Mouse (Mus musculus) thymus, postnatal 4 days (tissue): ENCODE data around the gene Man2a1.

ENCODE experiments used
- DNase-seq: peaks from one replicate; pipeline ENCODE4 v3.0.0; 2021

Gene Man2a1

DNA sequence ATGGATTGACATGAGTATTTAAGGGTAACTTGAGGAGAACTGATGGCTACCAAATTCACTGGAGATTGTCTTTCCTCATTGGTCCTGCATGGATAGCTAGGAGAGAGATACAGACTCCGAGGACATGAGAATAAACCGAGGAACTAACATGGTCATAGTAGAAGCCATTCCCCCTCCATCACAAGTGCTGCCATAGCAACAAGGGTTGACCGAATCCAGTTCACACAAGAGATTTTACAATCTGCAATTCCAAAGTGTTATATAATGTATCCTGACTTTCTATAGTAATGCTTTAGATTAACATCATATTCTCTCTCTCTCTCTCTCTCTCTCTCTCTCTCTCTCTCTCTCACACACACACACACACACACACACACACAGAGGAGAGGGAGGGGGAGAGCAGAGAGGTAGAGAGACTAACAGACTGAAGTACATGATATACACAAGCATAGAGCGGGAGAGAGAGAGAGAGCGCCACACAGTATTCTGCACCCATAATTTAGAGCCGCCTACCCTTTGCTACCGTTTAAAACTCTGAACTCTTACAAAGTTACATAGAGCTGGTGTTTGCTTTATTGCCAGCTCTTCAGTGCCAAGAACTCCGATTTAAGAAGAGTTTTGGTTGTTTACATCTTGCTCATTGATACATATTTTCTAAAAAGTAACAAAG is 37.5 kb downstream of the Man2a1 start:
- no peak for DNase-seq

DNA sequence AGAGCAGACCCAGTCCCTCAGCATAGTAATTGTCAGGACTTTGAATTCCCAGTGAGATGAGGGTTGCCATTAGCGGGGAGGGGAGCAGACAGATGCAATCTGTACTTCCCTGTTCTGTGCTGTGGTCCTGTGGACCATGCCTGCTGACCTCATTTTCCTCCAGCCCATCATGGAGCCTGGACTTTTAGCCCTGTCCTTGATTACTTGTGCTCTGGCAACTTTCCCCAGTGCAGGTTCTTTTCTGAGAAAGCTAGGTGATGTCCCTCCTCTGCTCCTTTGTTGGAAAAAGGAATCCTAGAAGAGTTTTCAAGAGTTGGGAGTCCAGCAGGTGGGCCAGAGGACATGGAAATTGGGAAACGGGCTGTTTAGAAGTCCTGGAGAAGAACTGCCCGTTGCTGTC is 40.8 kb downstream of the Man2a1 start:
- DNase-seq: no peak

DNA sequence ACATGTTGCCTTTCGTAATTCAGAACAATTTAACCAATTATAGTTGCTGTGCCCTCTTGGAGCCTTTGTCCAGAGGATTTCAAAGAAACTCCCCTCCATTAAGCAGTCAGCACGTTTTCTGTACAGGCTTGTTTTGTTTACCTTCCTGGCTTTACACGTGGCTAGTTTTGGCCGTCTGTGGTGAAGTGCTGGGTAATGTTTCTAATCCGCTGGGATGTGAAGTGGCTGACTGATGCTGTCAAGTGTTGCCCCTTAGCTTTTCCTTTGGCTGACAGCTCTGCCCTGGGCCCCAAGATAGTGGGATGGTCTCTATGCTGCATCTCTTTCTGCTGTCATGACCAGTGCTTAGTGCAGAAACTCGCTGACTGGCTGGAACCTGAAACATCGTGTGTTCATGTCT is 43.1 kb downstream of the Man2a1 start:
- no peak for DNase-seq

DNA sequence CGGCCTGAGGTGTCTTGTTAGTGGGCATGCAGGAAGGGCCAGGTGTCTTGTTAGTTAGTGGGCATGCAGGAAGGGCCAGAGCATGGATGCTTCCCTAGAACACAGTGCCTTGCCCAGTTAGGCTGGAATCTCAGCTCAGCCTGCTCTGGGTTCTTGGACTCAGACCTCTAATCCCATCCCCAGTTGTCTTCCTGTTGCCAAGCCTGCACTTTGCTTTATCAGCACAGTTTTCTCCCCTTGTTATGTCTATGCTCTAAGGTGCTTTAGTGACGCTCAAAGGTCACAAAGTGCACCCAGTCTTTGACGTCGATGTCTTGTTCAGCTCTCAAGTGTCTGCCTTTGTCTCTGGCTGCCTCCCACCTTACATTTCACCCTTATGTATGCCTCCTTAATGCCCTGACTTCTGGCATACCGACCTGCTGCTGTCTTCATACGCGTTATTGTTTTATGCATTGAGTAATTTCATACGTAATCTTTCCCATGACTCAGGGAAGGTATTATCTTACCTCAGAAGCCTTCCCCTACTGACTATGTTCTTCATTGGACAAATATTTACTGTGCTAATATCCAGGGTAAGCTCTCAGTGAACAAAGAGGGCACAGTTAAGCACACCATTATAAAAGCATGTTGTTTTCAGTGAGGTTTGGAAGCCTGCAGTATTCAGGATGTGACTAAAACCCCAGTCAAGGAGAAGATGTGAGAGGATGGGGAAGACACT is 44.5 kb downstream of the Man2a1 start:
- DNase-seq: no peak

DNA sequence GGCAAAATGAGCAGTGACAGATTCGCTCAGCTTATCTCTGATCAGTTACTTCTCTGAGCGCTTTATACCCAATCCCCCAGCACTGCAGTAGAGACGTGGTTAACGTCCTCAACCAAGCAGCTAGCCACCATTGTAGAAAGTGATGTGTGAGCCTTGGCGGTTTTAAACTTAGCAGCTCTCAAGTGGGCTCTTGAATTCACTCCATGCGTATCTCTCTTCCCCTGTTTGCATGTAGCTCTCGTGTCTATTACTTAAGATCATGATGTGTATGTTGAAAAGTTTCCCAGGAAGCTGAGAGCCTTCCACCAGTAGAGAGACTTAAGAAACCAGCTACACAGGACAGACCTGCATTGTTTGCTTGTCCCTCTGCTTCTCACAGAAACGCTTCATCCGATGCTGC is 46.9 kb downstream of the Man2a1 start:
- DNase-seq: no peak

DNA sequence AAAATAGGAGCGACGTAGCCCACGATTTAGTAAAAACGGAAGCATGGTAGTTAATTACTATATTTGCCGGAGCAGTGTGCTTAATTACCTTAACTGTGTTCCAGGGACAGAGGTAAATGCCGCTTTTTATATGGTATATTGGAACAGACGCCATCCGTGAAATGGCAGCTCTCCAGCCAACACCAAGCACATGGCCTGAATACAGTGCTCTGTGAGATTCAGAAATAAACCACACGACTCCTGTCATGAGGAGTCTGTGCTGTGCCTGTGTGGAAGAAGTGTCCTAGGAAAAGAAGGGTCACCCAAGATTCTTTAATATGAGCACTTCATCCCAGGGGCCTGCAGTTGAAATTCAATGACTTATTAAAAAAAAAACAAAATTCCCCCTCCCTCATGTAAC is 50.2 kb downstream of the Man2a1 start:
- DNase-seq: no peak

DNA sequence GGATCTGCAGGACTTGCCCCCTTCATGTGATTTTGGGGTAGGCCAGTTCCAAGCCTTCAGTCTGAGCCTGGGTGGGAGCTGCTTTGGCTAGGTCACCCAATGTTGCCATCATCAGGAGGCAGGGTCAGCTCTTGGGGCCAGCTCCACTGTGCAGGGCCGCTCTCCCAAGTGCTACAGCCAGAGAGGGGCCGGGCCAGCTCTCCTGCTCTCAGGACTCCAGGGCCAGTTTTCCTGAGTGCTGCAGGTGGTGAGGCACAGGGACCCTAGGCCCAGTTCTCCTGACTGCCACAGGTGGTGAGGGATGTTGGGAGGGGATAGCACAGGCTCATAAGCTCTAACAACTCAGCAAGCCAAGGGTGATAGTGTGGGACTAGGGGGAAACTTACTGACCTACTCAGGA is 53.1 kb downstream of the Man2a1 start:
- DNase-seq: no peak

DNA sequence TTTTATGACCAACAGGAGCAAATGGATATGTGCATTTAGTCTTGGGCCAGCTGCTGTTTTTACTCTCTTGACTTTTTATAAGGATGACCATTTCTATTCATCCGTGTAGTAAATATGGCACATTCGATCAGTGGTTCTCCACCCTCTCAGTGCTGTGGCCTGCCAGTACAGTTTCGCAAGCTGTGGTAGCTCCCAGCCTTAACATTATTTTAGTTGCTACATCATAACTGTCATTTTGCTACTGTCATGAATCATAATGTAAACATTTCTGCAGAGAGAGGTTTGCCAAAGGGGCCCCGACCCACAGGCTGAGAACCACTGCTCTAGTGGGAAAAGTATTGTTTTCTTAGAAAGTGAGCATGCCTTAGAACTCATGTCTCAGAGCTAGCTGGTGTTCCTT is 59.1 kb downstream of the Man2a1 start:
- no peak for DNase-seq

DNA sequence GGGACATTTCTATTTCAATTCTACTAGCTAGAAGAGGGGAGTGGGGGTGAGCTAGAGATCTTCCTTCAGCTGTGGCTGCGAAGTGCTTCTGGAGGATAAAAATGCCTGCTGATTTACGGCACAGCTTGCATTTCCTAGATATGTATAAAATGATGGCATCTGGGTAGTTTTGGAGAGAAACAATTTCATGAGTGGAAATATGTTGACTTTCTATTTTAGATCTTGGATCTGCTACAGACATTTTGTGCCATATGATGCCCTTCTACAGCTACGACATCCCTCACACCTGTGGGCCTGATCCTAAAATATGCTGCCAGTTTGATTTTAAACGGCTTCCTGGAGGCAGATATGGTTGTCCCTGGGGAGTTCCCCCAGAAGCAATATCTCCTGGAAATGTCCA is 66.0 kb downstream of the Man2a1 start:
- DNase-seq: no peak

DNA sequence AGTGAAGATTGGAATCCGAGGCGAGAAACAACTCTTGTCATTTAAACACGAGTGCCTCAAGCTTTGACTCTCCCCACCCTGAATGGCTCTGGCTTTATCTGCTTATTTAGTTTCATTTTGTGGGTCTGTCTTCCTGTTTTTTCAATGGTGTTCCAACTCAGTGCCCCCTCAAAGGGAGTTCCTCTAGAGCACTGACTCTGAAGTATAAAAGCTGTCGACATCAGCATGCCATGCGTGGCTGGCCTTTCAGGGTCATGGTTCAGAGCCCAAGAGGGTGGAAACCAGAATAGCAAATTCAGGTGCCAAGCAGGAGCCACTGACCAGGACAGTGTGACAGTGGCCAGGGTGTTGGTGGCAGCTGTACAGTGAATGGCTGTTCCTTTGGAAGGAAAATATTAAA is 68.0 kb downstream of the Man2a1 start:
- no peak for DNase-seq

DNA sequence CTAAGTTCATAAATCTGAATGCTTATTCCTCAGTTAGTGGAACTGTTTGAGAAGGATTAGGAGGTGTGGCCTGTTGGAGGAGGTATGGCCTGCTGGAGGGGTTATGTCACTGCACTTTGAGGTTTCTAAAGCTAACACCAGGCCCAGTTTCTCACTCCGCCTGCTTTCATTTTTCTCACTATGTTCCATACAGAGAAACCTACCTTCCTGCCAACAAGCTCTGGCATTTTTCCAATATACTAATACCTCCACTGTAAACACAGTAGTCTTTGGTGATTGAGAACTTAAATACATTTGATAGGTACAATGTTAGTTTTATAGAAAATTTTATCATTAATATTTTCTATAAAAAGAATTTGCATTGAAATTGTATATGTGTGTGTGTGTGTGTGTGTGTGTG is 73.9 kb downstream of the Man2a1 start:
- DNase-seq: no peak

DNA sequence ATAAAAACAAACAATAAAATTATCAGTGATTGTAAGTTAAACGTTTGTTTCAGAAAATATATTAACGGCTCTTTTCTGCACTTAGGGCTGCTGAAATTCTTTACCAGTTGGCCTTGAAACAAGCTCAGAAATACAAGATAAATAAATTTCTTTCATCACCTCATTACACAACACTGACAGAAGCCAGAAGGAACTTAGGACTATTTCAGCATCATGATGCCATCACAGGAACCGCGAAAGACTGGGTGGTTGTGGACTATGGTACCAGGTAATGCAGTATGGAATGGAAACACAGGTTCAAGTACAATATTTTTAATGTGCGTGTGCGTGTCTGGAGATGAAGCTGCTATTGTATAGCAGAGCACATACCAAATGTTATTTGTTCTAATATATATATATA is 74.4 kb downstream of the Man2a1 start:
- no peak for DNase-seq

DNA sequence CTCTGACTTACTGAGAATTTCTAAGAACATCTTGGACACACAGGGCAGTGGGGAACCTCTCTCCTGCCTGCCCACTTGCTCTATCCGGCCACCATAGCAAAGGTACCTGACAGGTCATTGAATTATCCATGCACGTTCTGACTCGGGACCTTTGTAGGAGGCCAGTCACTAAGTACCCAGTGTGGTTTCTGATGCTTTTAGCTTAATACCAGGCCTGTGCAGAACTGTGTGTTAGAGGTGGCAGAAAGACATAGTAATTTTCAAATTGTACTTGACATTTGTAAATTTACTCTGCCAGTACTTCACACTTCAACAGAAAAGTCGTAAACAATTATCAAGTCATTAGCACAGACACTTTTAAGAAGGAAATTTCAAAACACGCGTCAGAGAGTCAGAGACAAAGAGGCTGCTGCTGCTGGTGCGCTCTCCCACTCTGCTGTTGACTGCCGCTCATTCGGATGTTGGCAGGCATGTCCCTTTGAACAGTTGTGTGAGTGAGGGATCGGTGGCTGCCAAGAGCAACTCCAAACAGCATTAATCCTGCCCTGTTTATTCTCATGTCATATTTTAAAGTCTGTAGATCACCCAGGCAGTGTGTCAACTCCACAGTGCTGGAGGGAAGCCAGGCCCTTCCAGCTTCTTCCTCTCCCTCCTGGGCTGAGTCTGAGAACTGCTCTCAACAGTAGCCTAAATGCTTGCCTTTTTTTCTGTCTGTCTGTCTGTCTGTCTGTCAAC is 76.4 kb downstream of the Man2a1 start:
- DNase-seq: no peak

DNA sequence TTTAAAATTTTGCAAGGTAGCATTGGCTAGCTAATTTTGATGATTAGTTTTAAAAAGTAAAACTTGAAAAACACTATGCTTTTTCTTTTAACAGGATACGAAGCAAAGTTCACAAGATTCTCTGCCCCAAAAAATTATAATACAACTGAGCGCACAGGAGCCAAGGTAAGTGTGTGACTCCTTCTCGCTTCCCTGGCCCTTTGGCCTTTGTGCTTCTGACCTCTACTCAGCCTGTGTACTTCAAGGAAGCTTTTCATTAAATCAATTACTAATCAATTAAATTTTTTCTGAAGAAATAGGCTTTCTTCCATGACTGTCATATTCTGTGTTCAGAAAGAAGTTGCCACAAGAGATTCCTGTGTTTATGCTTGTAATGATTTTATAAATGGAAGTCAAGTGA is 80.9 kb downstream of the Man2a1 start:
- no peak for DNase-seq

DNA sequence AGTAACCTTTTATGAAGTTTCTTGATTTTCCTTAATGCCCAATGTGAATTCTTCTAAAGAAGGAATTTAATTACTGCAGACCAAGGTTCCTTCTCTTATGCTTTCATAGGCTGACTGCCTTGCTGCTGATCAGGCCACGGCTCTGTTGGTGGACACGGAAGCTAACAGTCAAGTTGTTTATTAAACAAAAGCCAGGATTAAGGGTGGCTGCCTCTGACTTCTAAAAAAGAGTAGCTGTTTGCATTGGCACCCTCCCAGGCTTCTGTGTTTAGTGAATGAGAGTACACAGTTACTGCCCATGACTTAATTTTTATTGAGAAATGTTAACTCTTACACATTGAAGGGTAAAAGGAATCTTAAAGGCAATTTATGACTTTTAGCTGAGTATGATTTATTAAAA is 81.4 kb downstream of the Man2a1 start:
- no peak for DNase-seq

DNA sequence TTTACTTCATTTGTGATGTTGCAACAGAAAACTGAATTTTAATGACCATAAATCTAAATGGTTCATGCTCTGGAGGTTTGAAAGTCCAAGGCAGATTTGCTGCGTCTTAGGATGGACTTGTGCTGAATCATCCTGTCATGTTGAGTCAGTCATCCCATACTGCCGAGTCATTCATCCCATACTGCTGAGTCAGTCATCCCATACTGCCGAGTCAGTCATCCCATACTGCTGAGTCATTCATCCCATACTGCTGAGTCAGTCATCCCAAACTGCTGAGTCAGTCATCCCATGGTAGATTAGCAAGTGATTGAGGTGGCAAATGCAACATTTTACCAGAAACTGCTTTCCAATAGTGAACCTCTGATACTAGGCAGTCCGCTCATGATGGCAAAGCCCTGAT is 83.6 kb downstream of the Man2a1 start:
- DNase-seq: no peak

DNA sequence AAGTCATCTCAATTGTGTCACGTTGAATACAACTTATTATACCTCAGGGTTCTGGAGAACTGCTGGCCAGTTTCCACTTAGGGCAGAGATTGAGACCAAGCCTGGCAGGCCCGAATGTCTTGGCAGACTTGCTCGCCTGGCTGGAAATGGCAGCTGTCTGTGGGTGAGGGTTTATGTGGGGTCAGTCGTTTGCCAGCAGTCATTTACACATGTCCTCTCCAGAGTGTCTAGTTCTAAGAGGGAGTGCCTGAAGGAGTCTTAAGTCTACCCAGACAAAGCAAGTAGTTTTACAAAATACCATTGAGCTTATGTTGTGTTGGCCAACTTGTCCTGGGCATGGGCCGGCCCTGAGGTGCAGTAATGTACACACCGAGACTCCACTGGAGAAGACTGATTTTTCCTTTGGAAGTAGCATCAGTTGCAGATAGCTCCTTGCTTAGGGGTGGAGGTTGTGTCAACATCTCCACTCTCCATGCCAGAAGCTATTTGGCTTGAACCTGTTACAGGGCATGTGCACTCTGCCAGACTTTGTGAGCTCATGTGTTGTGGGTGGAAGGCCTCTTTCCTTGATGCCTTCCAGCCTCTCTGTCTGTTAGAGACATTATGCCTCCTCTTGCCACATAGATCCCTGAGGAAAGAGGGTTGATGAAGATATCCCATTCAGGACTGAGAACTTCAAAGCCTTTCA is 84.8 kb downstream of the Man2a1 start:
- no peak for DNase-seq

DNA sequence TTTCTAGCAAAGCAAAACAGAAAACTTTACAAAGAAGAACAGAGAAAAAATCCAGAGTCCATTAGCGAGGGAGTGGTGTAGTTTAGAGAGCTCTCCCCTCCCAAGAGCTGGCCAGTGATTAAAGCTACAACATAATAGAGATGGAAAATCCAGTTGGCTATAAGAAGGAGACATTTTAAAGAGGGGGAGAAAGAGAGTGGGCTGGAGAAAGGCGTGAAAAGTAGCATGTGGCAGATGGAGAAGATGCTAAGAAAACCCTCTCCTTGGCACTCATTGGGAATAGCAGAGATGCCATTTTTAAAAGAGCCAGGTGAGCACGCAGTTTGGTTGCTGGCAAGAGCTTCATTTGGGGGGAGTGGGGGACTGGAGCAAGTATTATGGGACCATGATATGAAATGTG is 89.1 kb downstream of the Man2a1 start:
- DNase-seq: no peak

DNA sequence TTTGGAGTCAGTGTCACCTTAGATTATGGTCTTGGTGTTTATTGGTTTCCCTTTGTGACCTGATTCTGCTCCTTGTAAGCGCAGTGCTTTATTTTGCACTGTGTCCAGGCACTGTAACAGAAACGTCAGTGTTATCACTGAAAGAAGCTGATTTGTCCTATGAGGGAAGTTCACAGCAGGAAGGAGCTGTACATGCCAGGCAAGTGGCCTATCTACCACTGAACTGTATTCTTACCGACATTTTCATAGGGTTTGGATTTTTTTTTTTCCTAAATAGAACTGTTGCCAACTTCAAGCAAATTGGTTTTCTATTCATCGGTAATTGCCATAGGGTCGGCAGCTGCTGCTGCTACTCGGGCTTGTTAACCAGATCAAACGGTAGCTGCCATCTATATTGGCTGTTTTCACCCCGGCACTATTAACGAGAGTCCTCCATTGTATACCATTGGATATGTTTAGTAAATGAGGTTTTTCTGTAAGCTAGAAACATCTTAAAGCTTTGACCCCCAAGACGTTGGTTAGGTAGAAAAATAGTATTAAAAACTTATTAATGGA is 96.8 kb downstream of the Man2a1 start:
- DNase-seq: no peak

DNA sequence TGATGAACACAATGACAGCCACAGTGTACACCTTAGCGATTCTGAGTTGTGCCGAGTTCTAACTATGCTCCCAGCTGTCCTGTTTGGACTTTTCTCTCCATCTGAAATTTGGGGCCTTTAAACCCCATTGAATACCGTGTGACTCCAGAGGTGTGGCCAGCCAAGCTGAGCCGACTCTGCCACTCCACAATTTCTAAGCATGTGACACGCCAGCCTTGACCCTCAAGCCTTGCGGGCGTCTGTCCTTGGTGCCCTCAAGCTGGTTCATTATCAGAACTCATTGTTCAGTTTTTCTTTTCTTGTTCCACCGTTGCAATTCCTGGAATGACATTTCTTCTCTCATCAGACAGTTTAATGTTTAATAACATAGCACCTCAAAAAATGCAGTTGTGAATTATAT is 98.0 kb downstream of the Man2a1 start:
- no peak for DNase-seq

DNA sequence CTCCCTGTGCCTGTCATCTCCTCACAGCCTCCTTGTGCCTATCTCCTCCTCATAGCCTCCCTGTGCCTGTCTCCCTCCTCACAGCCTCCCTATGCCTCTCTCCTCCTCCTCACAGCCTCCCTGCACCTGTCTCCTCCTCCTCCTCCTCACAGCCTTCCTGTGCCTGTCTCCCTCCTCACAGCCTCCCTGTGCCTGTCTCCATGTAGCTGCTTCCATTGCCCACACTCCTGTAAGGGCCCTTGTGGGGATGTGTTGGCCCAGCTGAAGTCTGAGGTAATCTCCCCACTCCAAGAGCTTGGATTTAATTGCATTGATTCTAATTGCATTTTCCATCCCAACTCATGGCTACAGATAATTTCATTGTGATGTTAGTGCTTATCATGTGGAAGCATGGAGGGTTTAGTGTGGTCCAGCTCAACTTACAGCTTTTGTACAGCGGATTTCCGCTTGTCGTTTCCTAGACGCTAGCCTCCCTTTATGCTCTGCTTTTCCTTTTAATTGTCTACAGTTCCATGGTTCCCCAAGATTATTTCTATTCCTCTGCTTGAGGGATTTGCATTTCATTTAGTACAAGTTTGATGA is 103.2 kb downstream of the Man2a1 start:
- DNase-seq: no peak

DNA sequence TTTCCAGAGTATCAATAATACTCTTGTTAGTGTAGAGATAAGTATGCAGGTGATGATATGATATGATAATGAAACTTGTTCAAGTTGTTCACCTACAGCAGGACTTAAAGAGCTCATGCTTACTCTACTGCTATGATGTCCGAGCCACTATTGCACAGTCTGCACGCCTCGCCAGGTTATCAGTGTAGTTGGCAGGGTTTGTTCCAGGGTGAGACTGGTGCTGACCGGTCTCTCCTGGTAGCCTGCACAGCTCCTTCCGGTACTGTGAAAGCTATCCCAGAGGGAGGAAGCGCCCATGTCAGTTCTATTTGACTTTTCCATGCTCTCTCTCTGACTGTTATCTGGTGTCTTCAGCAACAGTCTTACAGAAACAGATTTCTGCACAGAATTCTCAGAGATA is 107.0 kb downstream of the Man2a1 start:
- no peak for DNase-seq

DNA sequence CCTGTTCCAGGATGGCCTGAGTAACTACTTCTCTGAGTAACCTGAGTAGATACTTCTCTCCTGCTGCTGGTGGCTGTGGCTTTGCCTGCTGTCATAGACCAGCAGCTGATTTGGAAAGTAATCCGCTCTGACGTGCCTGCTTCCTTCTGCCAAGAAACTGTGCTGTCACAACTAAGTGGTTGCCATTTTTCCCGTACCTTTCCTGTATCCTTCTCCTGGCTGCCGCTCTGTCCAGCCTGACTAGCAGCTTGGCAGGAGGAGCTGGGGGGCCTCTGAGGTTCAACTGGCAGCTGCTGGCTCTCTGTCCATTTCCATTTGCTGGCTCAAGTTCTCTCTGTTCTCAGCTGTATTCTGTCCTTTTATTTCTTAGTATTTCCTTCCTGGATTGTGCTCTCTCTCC is 115.8 kb downstream of the Man2a1 start:
- DNase-seq: no peak
